Mouse (Mus musculus) left cerebral cortex, postnatal 25 days (tissue): ENCODE results near the gene Gm266. TPM values are rescaled to one million over a fixed set of nuclear protein-coding genes. Genes with fewer than 3 reads are reported as not detected.

Experiments
- DNase-seq, 2 experiments: peaks; one replicate each; pipeline ENCODE4 v3.0.0; 2022; ENCODE audit warnings: low spot score in 2 of 2, mixed read lengths in 1 of 2
- intact Hi-C: fragments of 180-260 bp; cut with DNase I; formaldehyde crosslinking; loops from one replicate; pipeline ENCODE4 v1.15.1; 2025
- total RNA-seq, 2 experiments: library from RNA; stranded (reverse); gene quantifications; 2 replicates each; pipeline ENCODE4 v1.2.3; 2021

Gm266 gene
- total RNA-seq, 2 experiments from 2014 or later, result 3.2 to 4.5 TPM

GRCm38 (mm10) chr12:111504904-111505303 is 19.3 kb upstream of the Gm266 start:
- intact Hi-C loops, result loop anchor here (1.0 kb wide), 1 partner anchor 80 kb away; no protein-coding TSS in a partner anchor
- peak; percentile 95 to 98 for DNase-seq

- intact Hi-C loops, result no loop called here
- no peak for DNase-seq
Measured at GRCm38 (mm10) chr12:111503571-111503970, 17.9 kb upstream of the Gm266 start.

- intact Hi-C loops, result no loop called here
- no peak for DNase-seq
Measured at GRCm38 (mm10) chr12:111503063-111503567, 17.5 kb upstream of the Gm266 start.

- DNase-seq, result peak in 1 of 2 experiments; percentile 24
- intact Hi-C loops, result no loop called here
Measured at GRCm38 (mm10) chr12:111500725-111501124, 15.1 kb upstream of the Gm266 start.

- intact Hi-C loops, result no loop called here
- peak in 1 of 2 experiments; percentile 15 for DNase-seq
Measured at GRCm38 (mm10) chr12:111499617-111500016, 14.0 kb upstream of the Gm266 start.

- intact Hi-C loops, result no loop called here
- DNase-seq, result no peak
Measured at GRCm38 (mm10) chr12:111497076-111497475, 11.5 kb upstream of the Gm266 start.

- intact Hi-C loops, result no loop called here
Measured at GRCm38 (mm10) chr12:111494931-111495330, 9.3 kb upstream of the Gm266 start.

GRCm38 (mm10) chr12:111489261-111489865 is 3.7 kb upstream of the Gm266 start:
- intact Hi-C loops, result no loop called here
- DNase-seq, result no peak

More at GRCm38 (mm10) chr12:111494931-111495330, 9.3 kb upstream of the Gm266 start:
- no peak for DNase-seq

GRCm38 (mm10) chr12:111486455-111486854 is 832 bp upstream of the Gm266 start:
- DNase-seq, result no peak
- intact Hi-C loops, result no loop called here

GRCm38 (mm10) chr12:111485046-111485651 is 474 bp downstream of the Gm266 start:
- intact Hi-C loops, result no loop called here
- no peak for DNase-seq

- intact Hi-C loops, result no loop called here
- no peak for DNase-seq
Measured at GRCm38 (mm10) chr12:111479917-111480316, 5.7 kb downstream of the Gm266 start.

GRCm38 (mm10) chr12:111478924-111479323 is 6.7 kb downstream of the Gm266 start:
- intact Hi-C loops, result no loop called here

GRCm38 (mm10) chr12:111474893-111475643 is 10.6 kb downstream of the Gm266 start:
- intact Hi-C loops, result no loop called here
- DNase-seq, result peak in 1 of 2 experiments; percentile 20

More at GRCm38 (mm10) chr12:111478924-111479323, 6.7 kb downstream of the Gm266 start:
- no peak for DNase-seq

- DNase-seq, result no peak
- intact Hi-C loops, result no loop called here
Measured at GRCm38 (mm10) chr12:111474384-111474783, 11.2 kb downstream of the Gm266 start.

GRCm38 (mm10) chr12:111472886-111473285 is 12.7 kb downstream of the Gm266 start:
- intact Hi-C loops, result no loop called here

GRCm38 (mm10) chr12:111471721-111472120 is 13.9 kb downstream of the Gm266 start:
- DNase-seq, result no peak
- intact Hi-C loops, result no loop called here

More at GRCm38 (mm10) chr12:111472886-111473285, 12.7 kb downstream of the Gm266 start:
- no peak for DNase-seq

- intact Hi-C loops, result no loop called here
- DNase-seq, result no peak
Measured at GRCm38 (mm10) chr12:111471119-111471518, 14.5 kb downstream of the Gm266 start.

GRCm38 (mm10) chr12:111469507-111469906 is 16.1 kb downstream of the Gm266 start:
- peak; percentile 55 to 71 for DNase-seq
- intact Hi-C loops, result loop anchor here (2.0 kb wide), 1 partner anchor 45 kb away; no protein-coding TSS in a partner anchor

GRCm38 (mm10) chr12:111468206-111468605 is 17.4 kb downstream of the Gm266 start:
- DNase-seq, result no peak
- intact Hi-C loops, result loop anchor here (2.0 kb wide), 1 partner anchor 43 kb away; no protein-coding TSS in a partner anchor

- intact Hi-C loops, result no loop called here
- DNase-seq, result no peak
Measured at GRCm38 (mm10) chr12:111466369-111466768, 19.3 kb downstream of the Gm266 start.
